Mouse (Mus musculus) stomach, postnatal 0 days (tissue): ENCODE data around the gene Tex2.

Experiments
- CTCF ChIP-seq: IDR thresholded peaks from 2 replicates; pipeline ENCODE4 v1.5.1; 2016; ENCODE audit warnings: antibody characterized with exemption, low read depth, mild to moderate bottlenecking, moderate library complexity
- EP300 ChIP-seq: optimal IDR thresholded peaks from 2 replicates; pipeline ENCODE3; 2016; ENCODE audit warnings: antibody characterized with exemption

- TF ChIP-seq CTCF (no peak), EP300 (no peak)
These were observed 147.7 kb downstream of the Tex2 start for GRCm38 (mm10) chr11:106465545-106465903.
